ENCODE assay signal across 8 mouse cellular contexts in the genomic region with DNA sequence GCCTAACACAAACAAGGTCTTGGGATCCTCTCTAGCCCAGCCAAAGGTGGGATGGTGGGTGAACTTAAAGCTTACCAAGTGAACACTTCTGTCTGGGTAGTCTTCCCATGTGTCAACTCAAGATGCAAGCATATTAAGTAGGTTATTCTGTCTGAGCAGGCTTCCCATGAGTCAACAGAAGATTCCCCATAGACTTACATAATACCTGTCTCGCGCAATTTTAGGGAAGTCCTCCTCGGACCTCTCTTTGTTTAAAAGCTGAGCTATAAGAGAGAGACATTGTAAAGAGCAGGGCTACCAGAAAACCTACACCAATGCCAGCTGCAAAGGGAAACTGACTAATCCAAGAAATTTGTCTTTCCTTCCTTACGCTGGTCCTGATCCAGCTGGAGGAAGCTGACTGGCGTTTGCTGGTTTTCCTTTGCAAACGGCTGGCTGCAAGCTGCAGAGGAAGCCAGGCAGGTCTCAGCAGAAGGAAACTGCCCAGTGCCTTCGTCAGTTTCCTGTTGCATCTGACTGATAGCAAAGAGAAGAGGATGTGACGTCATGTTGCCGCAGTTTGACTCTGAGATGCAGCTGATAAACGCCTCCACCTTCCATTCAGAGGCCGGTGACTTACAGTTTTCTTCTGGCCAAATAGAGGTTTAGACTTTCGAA. TPM values are rescaled to one million over a fixed set of nuclear protein-coding genes. Genes with fewer than 3 reads are reported as not detected.
A peak's percentile ranks its signal among the peaks of the same experiment; 100 is the strongest.
DNase-seq lines count a peak whose midpoint lies in the region; ATAC-seq and TF ChIP-seq lines count a peak whose summit lies in the region.

No protein-coding gene starts in this region.

- no peaks in the 10 kb centered on the region for H3K27me3 ChIP-seq in hindbrain, embryonic 10.5 days (ENCODE audit: insufficient read depth, poor library complexity, severe bottlenecking)
- no peaks in the 10 kb centered on the region for H3K27me3 ChIP-seq in hindbrain, embryonic 12.5 days

- no peak for TF ChIP-seq CTCF in lung, adult 2 months (IDR thresholded peaks at IDR 0.05; ENCODE audit: insufficient read depth, low read length)

- H3K4me1 ChIP-seq in hindbrain, embryonic 10.5 days (replicated peaks), result no peaks in the 10 kb centered on the region
- H3K4me1 ChIP-seq in hindbrain, embryonic 12.5 days, result no peaks in the 10 kb centered on the region
- peaks cover 4% of the 10 kb centered on the region for H3K4me1 ChIP-seq in lung, adult 2 months (ENCODE audit: control insufficient read depth, insufficient read depth, low read length)

- H3K9ac ChIP-seq in hindbrain, embryonic 12.5 days, result no peak overlapping the region

- ATAC-seq in hindbrain, embryonic 12.5 days (ENCODE audit: low FRiP score), result no peak

- H3K36me3 ChIP-seq in hindbrain, embryonic 10.5 days, result no peaks in the 10 kb centered on the region
- no peaks in the 10 kb centered on the region for H3K36me3 ChIP-seq in hindbrain, embryonic 12.5 days

- H3K9me3 ChIP-seq in hindbrain, embryonic 10.5 days, result no peaks in the 10 kb centered on the region
- H3K9me3 ChIP-seq in hindbrain, embryonic 12.5 days (replicated peaks), result no peaks in the 10 kb centered on the region

- H3K4me2 ChIP-seq in hindbrain, embryonic 12.5 days (replicated peaks), result no peak overlapping the region

- no peak overlapping the region for H3K27ac ChIP-seq in hindbrain, embryonic 10.5 days
- H3K27ac ChIP-seq in hindbrain, embryonic 12.5 days, result no peak overlapping the region

- 80% methylated on average over 12 of the region's 12 CpGs for WGBS in hindbrain, embryonic 10.5 days
- 77% methylated on average over 12 of the region's 12 CpGs for WGBS in hindbrain, embryonic 12.5 days
- WGBS in lung, adult 2 months, result 27% methylated on average over 12 of the region's 12 CpGs

- H3K4me3 ChIP-seq in hindbrain, embryonic 10.5 days, result no peak overlapping the region
- no peak overlapping the region for H3K4me3 ChIP-seq in hindbrain, embryonic 12.5 days
- peak overlapping the region; percentile 4 for H3K4me3 ChIP-seq in lung, adult 2 months (replicated peaks; ENCODE audit: extremely low read depth, low read depth, low read length)

- DNase-seq in hindbrain, embryonic 10.5 days (ENCODE audit: low spot score), result peak; percentile 8
- peak; percentile 63 to 77 for DNase-seq in adrenal gland, adult (ENCODE audit: inconsistent age in 2 of 2, low spot score in 1 of 2)
- DNase-seq in gastrocnemius, postnatal 10 days, result peak; percentile 28
- DNase-seq in kidney, adult 11 months, result peak; percentile 76
- peak; percentile 41 for DNase-seq in lung, adult 2 months
- peak; percentile 84 to 86 for DNase-seq in spleen, postnatal 36 days (ENCODE audit: low spot score in 2 of 2)
- DNase-seq in retina, embryonic 14.5 days (ENCODE audit: low spot score), result no peak

- peak; percentile 40; the same call in 1 of the 2 replicates for TF ChIP-seq POLR2A in lung, adult 2 months (IDR thresholded peaks at IDR 0.05; ENCODE audit: borderline replicate concordance, extremely low read depth, low read depth, low read length)

RNA-seq across cellular contexts. Expression of gene Cdk17, which starts 36.6 kb away (rescaled TPM):
- 20.6 and 22.6 TPM in 2 replicates for polyA plus RNA-seq in hindbrain, embryonic 10.5 days (2016; fragmentation: Nextera tagmentation; extraction: Ambion mirVana)
- polyA plus RNA-seq in hindbrain, embryonic 12.5 days (2016; fragmentation: Nextera tagmentation; extraction: Ambion mirVana), result 49.7 and 49.8 TPM in 2 replicates
- total RNA-seq in gastrocnemius, postnatal 10 days (2021), result 10 to 100 TPM; 18.6 to 22.6 TPM
- 18.0 and 18.2 TPM in 2 replicates for polyA plus RNA-seq in lung, adult 2 months (2012; rRNA removed)

RNA-seq across cellular contexts. Expression of gene Cfap54, which starts 42.7 kb away (rescaled TPM):
- polyA plus RNA-seq in hindbrain, embryonic 10.5 days (2016; fragmentation: Nextera tagmentation; extraction: Ambion mirVana), result 1.4 TPM in 2 replicates
- polyA plus RNA-seq in hindbrain, embryonic 12.5 days (2016; fragmentation: Nextera tagmentation; extraction: Ambion mirVana), result 2.0 and 2.5 TPM in 2 replicates
- total RNA-seq in gastrocnemius, postnatal 10 days (2021), result 1 to 10 TPM in 1 of 2 experiments, under 1 TPM in 1; 0.54 to 1.1 TPM
- polyA plus RNA-seq in lung, adult 2 months (2012; rRNA removed), result 2.3 and 3.7 TPM in 2 replicates
